Mouse (Mus musculus) heart, adult 18-20 months (tissue): ENCODE measurements around the gene Vps13d. TPM values are rescaled to one million over a fixed set of nuclear protein-coding genes. Genes with fewer than 3 reads are reported as not detected.
A peak's percentile ranks its signal among the peaks of the same experiment; 100 is the strongest.

ENCODE experiments used
- DNase-seq, 2 experiments: peaks; one replicate each; pipeline ENCODE4 v3.0.0; 2021 to 2022; ENCODE audit warnings: mixed read lengths in 1 of 2
- total RNA-seq, 2 experiments: library from RNA; stranded (reverse); gene quantifications; 2 replicates each; pipeline ENCODE4 v1.2.3; 2021

The Vps13d gene
- total RNA-seq, 2 experiments from 2014 or later = 75.5 to 76.4 TPM

GRCm38 (mm10) chr4:144975505-144975904 lies 219.3 kb downstream of the Vps13d start:
- no peak for DNase-seq

GRCm38 (mm10) chr4:144974458-144974857 lies 220.3 kb downstream of the Vps13d start:
- no peak for DNase-seq

- DNase-seq = peak in 1 of 2 experiments; percentile 55
Observed at GRCm38 (mm10) chr4:144972948-144973720, 221.7 kb downstream of the Vps13d start.

GRCm38 (mm10) chr4:144971048-144971447 lies 223.8 kb downstream of the Vps13d start:
- no peak for DNase-seq

- no peak for DNase-seq
Observed at GRCm38 (mm10) chr4:144969030-144969429, 225.8 kb downstream of the Vps13d start.

- no peak for DNase-seq
Observed at GRCm38 (mm10) chr4:144968371-144968770, 226.4 kb downstream of the Vps13d start.

GRCm38 (mm10) chr4:144965255-144965654 lies 229.6 kb downstream of the Vps13d start:
- DNase-seq = no peak

GRCm38 (mm10) chr4:144961696-144962095 lies 233.1 kb downstream of the Vps13d start:
- no peak for DNase-seq

- DNase-seq = no peak
Observed at GRCm38 (mm10) chr4:144961232-144961631, 233.6 kb downstream of the Vps13d start.

- peak; percentile 89 to 91 for DNase-seq
Observed at GRCm38 (mm10) chr4:144960188-144960904, 234.5 kb downstream of the Vps13d start.

- no peak for DNase-seq
Observed at GRCm38 (mm10) chr4:144957721-144958120, 237.1 kb downstream of the Vps13d start.

GRCm38 (mm10) chr4:144957186-144957585 lies 237.6 kb downstream of the Vps13d start:
- DNase-seq = peak; percentile 67 to 72

GRCm38 (mm10) chr4:144956293-144956692 lies 238.5 kb downstream of the Vps13d start:
- DNase-seq = no peak

GRCm38 (mm10) chr4:144955863-144956262 lies 238.9 kb downstream of the Vps13d start:
- DNase-seq = no peak

- no peak for DNase-seq
Observed at GRCm38 (mm10) chr4:144953421-144953820, 241.4 kb downstream of the Vps13d start.

- peak; percentile 77 to 81 for DNase-seq
Observed at GRCm38 (mm10) chr4:144951859-144952258, 242.9 kb downstream of the Vps13d start.

GRCm38 (mm10) chr4:144950883-144951282 lies 243.9 kb downstream of the Vps13d start:
- no peak for DNase-seq

GRCm38 (mm10) chr4:144950327-144950711 lies 244.5 kb downstream of the Vps13d start:
- no peak for DNase-seq

- peak; percentile 86 to 88 for DNase-seq
Observed at GRCm38 (mm10) chr4:144949441-144950326, 245.1 kb downstream of the Vps13d start.

GRCm38 (mm10) chr4:144947738-144948390 lies 246.9 kb downstream of the Vps13d start:
- peak; percentile 95 to 96 for DNase-seq

GRCm38 (mm10) chr4:144943273-144943672 lies 251.5 kb downstream of the Vps13d start:
- DNase-seq = no peak

- no peak for DNase-seq
Observed at GRCm38 (mm10) chr4:144942433-144942832, 252.4 kb downstream of the Vps13d start.
